Mouse (Mus musculus) 3134 (cell line): ENCODE results near the gene Skap1.
A peak's percentile ranks its signal among the peaks of the same experiment; 100 is the strongest.

Experiments
- DNase-seq: peaks from one replicate; pipeline ENCODE4 v3.0.0-alpha.2; 2011; ENCODE audit warnings: low spot score; ENCODE audit not compliant: insufficient read length; ENCODE audit errors: extremely low read depth

Gene Skap1

DNA sequence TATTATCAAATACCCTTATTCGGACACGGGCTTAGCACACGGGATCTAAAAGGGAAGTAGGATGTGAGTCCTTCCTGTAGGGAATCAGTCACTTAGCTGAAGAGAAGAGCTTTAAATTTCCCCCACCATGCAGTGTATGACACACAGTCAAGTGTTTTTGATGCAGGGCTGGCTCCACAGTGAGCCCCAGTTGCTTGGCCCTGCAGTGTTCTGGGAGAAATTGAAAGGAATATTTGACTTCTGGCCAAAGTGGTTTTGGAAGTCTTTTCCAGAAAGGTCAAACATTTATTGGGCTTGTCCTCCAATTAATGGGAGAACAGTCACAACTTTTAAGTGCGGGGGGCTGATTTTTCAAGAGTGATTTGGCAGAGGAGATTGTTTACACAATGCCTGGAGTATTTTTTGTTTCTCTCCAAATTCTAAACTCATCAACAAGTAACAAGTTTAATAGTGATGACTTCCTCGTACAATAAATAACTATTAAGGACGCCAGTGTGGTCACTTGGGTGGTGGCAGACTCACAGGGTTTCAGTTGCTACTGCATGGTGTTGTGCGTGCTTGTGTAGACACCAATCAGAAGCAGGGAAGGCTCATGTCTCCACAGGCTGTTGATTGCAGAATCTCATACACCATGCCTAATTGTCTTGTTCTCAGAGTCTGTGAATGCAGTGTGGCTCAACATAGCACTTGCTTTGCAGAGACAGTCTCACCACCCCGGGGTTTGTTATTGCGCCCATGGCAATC, 86.7 kb downstream of the Skap1 start:
- no peak for DNase-seq

DNA sequence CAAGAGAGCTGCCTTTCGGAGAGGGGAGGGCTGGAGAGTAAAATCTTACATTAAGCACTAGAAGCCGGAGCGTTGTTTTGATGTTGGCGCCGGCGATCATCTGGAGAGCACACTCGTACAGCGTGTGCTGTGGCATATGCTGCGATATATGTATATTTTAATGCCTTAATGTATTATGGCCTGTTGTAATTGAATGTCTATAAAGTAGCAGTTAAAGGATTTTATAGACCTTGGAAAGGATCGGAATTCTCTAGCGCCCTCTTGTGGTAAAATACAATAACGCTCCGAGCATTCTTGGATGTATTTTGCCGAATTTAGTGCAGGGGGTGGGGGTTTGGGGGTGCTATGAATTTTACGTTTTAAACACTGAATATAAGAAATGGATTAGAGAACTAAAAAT, 88.7 kb downstream of the Skap1 start:
- DNase-seq, result no peak

DNA sequence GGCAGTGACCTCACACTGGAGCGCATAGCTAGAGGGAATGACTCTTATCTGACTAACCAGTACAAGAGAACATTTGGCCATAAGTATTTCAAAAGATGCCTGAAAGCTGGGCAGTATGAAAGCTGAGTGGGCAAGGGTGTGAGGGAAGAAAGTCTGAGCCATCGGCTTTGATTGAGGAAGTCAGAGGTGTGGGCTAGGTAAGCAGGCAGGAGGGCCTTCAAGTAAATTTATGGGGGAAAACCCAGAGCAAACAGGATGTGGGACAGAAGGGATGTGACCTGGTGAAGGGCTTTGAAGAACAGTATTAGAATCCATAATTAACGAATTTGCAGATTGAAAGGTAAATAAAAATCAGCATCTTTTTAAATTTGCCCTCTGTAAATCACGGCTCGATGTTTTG, 95.8 kb downstream of the Skap1 start:
- DNase-seq, result no peak

DNA sequence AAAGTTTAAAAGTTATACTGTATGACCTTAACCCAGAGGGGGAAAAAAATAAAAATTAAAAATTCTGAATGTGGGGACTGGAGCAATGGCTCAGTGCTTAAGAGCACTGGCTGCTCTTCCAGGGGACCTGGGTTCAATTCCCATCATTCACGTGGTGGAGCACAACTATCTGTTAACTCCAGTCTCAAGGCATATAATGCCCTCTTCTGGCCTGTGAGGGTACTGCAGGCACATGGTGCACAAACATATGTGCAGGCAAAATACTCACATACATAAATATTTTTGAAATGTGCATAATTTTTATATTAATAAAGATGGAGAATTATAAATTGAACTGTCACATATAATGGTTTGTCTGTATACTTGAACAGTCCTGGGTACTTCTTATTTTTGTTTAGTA, 99.7 kb downstream of the Skap1 start:
- DNase-seq, result no peak

DNA sequence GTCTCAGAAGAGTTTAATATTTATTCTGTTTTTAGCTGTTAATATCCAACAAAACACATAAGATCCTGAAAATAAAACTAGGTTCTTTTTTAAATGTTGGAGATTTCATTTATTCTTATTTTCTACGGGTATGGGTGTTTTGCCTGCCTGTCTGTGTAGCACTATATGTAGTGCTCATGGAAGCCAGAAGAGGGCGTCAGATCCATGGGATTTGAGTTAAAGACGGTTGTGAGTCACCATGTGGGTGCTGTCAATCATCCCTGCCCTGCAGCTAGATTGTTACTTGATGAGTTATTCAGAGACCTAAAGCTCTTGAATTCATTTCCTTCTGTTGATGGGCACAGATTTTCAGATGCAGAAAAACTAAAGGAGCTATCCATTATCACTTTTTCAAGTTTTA, 108.1 kb downstream of the Skap1 start:
- DNase-seq, result peak; percentile 17

DNA sequence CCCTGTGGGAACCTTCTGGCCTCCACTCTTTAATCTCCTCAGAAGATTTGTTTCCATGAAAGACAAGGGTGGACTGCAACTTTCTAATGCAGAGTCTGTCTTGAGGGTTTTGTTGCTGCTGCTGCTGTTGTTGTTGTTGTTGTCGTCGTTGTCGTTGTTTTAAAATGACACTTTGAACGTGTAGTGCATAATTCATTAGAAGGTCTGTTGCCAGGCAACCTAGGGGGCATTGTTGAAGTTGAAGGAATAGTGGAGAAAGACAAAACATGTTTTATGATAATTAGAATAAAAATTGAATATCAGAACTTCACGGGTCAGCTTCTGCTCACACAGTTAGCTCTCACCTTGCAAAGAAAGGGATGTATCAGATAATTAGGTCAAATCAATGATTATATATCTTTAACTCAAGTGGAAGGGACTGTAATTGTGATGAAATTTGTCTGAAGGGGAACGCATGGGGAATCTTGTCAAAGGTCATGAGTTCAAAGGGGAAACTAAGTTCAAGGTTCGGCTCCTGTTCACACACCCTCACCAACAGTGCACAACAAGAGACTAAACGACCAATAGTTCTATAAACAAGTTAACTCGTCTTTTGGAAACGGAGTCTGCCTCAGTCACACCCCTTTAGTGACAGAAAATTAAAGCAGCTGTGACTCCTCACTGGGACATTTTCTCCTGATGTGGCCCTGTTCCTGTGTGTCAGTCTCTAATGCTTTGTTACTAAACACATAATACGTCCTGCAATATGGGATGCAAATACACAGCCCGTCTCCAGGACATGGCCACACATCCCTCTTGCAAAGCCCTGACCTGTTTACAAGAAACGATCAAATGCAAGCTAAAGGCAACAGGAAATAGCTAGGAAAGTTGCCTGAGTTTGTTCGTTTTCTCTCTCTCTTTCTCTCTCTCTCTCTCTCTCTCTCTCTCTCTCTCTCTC, 112.4 kb downstream of the Skap1 start:
- no peak for DNase-seq

DNA sequence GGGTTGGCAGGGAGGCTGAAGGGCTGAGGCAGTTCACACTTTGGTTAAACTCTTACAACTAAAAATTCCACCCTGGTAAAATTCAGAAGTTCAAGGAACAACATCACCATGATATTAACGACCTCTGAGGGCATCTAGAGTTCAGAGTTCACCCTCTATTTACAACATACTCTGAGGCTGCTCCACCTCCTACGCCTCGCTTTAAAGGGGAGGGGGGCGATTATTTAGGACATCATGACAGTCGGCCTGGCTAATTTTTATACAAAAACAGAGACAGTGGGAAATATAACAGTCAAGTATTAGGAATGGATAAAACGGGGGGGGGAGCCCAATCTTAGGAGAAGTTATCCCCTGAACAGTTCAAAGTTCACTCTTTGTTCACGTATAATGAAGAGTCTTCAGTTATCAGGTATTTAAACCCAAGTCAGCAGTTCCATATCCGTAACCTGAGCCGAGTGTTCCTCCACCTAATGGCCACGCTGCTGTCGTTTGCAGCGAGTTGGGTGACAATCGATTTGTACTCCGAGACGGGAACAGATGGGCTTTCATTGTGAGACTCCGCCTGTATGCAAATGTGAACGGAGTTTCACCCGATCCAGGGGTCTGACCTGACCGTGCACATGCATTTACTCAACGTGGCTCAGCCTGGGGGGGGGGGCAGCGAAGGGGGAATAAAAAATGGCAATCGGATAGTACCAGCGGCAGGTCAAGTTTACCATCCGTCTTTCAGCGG, 114.3 kb downstream of the Skap1 start:
- DNase-seq, result no peak

DNA sequence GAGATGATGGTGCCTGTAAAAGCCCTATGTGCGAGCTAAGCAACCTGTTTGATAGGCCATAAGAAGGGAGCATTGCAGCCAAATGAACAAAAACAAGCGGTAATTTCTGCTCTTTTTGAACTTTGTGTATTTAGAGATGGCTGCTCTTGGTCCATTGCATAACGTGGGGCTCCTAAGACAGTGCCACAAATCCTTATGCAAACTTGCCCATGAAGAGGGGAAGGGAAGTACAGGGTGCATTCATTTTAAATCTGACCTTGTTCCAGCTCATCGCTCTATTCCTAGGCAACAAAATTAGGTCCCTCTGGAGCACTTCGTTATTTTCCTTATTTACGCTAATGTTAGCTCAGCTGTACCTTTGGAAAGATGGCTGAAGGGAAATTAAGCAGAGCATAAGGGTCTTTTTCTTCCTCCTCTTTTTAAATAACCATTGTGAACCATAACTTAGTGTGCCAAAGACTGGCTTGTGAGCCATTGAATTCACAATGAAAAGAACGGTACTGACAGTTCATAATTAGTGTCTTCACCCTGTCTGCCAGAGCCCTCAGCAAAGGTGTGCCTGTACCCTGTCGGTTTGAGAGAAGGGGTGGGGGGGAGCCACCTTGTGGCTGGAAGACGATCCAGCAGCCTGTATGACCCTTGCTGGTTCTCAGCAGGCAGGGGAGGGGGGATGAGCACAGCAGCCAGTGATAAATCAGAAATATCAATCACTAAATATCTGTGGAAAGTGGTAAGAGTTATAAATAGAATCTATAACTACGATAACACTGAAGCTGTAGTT, 117.4 kb downstream of the Skap1 start:
- DNase-seq, result no peak

DNA sequence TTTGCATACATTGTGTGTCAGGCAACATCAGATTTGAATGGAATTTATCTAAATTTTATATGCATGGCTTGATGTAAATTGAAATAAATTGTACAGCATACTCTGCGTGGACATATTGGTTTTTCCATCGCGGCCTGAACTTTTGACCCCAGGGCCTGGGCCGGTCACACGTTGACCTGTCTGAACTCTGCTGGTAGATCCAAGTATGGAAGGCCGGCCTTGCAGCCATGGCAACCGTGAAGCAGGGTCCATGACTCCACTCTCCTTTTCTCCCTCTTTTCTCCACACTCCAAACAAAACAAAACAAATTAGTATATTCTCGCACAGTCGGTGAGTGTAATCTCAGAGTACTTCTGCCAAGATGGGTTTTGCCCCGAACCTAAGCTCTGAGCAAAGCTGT, 118.2 kb downstream of the Skap1 start:
- DNase-seq, result no peak

DNA sequence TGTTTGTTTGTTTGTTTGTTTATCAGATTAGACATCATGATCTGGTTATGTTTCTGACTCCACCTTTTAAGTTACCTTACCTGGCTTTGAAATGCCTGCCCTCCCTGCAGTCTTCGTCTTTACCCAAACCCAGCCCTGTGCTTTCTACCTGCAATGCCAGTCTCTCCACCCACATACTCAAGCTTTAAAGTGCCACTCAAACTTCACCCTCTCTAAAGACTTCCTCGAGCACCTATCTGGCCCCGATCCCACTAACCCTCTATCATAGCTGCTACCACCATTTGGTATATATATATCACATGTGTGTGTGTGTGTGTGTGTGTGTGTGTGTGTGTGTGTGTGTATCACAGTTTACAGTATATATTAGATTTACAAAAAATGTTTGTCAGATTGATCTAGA, 125.4 kb downstream of the Skap1 start:
- no peak for DNase-seq

DNA sequence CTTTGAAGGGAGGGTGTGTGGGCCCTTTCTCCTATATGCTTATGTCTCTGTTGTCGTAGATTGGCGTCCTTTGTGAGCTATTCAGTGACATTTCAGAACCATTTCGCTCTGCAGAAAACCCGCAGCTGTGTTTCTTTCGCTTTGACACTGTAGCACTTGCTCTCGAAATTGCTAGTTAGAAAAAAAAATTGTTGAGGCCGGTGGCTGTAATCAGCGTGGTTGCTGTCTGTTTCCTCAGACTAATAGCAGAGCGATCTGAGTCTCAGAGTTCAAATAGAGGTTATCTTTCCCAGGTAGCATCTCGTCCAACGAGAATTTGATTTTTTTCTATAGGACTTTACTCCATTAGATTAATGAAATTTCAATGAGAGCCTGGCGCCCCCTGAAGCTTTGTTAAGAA, 131.5 kb downstream of the Skap1 start:
- DNase-seq, result no peak

DNA sequence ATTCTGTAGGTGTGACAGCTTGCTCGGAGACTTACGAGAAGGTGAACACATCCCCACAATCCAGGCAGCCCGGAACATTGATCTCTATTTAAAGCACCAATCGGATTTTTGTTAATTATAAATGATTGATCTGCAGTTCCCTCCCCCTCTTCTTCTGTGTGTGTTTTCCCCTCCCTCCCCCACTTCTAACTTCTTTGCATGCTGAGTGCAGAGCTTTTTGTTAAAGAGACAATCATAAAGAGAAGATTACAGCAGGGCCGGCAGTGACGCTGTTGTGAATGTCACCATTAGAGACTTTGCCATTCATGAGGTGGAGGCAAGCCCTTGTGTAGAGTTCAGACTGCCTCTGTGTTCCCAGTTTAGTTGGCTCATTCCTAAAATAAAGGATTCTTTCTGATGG, 131.9 kb downstream of the Skap1 start:
- DNase-seq, result no peak

DNA sequence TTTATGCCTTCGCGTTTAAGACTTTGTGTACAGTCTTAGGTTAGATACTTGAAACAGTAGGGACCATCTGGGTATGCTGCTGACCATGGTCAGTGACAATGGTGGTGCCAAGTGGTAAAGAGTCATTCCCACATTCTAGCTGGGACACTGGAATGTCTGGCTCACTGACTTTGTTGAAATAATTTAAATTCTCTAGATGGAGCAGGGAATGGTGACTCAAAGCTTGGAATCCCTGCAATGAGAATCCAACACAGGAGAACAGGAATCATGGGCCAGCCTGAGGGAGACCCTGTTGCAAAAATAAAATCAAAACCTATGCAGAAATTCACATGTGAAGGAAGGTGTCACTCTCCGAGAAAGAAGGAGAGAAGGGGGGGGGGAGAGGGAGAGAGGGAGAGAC, 138.4 kb downstream of the Skap1 start:
- peak; percentile 65 for DNase-seq

DNA sequence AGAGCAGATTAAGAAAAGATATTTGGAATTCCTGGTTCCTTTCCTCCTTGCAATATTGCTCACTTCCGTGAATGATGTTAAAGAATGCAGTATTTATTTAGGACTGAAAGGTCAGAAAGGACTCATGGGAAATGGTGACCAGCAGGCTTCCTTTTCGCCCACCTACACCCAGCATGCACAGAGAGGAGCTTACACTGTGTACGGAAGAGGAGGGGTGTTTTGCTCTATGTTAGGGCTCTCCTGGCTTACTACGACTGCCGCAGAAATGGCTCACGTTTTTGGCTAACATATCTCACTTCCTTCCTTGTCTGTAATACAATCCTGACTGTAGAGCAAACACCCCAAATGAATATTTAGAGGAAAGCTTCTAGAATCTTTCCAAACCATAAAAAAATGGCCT, 139.9 kb downstream of the Skap1 start:
- DNase-seq, result no peak

DNA sequence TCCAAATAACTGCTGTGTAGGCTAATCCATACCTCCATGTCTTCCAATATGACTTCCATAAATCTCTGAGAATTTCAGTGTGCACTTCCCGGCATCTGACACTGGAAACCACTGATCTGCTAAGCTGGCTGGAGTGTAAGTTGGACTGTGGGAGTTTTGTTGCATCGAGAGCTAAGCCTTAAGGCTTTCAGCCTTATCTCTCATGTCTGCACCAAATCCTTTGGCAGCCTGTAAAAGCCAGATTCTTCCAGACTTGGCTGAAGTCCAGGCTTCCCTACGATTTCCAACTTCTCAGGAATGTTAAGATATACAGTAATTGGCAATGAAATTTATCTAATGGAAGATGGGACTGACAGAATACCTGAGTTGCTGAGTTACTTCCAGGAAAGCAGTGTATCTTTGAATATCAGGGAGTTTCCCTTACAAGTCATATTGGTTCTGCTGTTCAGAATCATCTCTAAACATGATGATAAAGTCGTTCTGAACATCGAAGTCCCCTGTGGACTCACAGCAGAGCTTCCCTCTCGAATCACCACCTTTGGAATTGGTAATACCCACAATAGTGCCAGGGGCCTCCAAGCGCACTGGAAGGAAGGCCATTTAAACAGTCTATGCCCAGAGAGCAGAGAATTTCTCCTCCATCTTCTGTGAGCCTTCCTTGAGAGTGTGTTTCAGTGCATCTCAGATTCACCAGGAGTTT, 140.5 kb downstream of the Skap1 start:
- no peak for DNase-seq

DNA sequence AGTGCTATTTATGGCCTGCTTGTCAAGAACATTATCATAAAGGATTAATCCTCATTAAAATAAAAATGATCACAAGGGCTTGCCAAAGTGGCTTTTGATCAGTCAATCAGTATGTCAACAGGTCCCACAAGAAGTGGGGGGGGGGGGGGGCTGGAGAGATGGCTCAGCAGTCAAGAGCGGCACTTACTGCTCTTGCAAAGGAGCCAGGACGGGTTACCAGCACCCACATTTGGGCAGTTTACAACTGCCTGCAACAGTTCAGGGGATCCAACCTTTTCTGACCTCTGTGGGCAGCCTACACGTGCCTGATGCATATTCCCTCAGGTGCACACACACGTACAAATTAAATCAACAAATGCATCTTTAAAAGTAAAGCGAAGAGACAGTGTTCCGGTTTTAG, 141.1 kb downstream of the Skap1 start:
- DNase-seq, result no peak

DNA sequence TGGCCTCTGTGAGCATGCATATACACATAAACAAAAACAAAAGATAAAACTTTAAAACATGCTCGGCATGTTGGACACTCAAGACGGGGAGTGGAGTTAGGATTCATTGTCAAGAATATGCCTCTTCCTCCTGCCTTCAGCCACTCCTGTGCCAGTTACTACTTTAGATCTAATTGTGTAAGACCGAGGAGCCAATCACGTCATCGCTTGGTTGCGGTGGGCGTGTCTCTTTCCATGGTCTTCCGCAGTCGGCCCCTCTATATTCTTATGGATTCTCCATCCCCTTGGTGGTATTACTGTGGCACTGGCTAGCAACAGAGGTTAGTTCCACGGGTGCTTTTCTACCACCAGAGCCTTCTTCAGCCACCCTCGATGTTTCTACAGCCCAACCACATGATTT, 148.2 kb downstream of the Skap1 start:
- no peak for DNase-seq

DNA sequence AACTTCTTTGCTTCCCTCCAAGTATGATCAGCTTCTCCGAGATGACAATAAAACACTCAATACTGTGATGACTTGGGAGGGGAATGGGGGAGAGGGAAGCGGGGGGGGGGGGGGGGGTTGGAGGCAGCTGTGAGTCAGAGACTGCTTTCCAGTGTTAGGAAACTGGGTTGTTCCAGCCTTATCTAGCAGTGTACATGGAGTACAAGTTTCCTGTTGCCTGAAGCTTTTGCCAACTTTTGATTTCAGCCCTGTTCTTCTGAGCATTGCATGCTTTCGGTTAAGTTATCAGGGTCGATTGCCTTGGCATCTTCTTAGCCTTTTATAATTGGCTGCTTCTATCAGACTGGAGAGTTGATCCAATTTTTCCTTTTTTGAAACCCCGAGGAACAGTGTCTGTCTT, 152.4 kb downstream of the Skap1 start:
- DNase-seq, result no peak

DNA sequence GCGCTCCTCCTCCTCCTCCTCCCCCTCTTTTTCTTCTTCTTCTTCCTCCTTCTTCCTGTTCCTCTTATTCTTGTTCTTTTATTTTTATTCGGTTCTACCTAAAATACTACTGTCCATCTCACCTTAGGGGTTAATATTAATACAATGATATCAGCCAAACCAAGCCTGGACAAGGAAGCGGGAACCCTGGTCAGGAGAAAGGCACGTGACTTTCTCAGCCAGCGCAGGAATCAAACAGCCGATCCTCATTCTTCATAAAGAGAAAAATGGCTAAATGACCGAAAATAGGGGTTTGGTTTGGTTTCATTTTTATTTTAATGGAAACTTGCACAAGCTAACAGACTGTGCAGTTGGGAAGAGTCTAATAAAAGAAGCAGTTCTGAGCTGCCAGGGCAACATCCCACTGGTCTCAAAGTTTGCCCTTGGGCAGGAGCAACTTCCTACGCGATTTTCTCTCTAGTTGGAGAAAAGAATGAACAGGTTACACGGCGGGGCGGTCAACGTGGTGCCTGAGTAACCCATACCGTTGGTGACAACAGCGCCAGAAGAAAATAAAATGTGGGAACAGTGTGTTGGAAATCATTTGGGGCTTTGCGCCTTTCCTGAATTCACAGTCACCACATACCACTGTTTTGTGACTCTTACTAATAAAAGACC, 154.5 kb downstream of the Skap1 start:
- DNase-seq, result no peak

DNA sequence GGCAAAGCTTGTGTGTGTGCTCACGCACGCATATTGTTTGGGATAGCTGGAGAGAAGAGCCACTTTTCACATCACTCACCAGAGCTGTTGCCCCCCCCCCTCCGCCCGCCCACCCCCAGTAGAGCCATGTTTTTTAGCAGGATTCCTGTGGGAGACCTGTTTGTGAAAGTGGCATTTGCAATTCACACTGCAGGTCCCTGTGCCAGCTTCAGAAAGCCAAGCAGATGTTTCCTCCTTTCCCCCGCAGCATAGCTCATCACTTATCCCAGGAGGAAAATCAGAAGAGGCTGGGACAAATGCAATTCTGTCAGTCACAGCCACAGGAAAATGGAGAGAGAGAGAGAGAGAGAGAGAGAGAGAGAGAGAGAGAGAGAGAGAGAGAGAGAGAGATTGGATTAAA, 155.2 kb downstream of the Skap1 start:
- no peak for DNase-seq
